Mouse (Mus musculus): Measurements from ENCODE around the gene Ggct. TPM values are rescaled to one million over a fixed set of nuclear protein-coding genes. Genes with fewer than 3 reads are reported as not detected.

Ggct gene
- polyA plus RNA-seq, 1 experiment from 2014 or later = 18.3 TPM

DNA sequence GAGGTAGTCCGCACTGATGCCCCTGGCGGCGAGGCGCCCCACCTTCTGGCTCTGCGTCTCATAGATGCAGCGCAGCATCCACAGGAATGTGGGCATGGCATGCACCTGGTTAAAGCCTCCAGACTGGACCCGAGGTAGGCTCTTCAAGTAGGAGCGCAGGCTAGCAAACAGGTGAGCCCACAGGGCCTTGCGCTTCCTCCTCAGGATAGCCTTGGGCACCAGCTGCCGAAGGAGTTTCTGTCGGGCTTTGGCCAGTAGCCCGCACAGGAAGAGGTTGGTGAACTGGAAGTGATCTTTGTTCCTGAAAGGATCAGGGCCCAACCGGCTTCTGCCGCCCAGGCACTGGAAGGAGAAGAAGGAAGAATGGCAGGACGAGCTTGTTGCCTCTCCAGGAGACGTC lies 49.5 kb downstream of the Ggct start:
- Histone ChIP-seq H3K27me3 (peaks cover 26% of the 10 kb centered on the region), H3K27ac (replicated peaks) (no peak overlapping the region), H3K4me3 (no peak overlapping the region), H3K36me3 (no peaks in the 10 kb centered on the region), H3K4me2 (no peak overlapping the region), H3K9ac (no peak overlapping the region), H3K9me3 (no peaks in the 10 kb centered on the region), H3K4me1 (replicated peaks) (peaks cover 17% of the 10 kb centered on the region; the same call in 1 of the 2 replicates)
- no peak for ATAC-seq (ENCODE audit: low read depth)
- 69% methylated on average over 16 of the region's 16 CpGs for WGBS

DNA sequence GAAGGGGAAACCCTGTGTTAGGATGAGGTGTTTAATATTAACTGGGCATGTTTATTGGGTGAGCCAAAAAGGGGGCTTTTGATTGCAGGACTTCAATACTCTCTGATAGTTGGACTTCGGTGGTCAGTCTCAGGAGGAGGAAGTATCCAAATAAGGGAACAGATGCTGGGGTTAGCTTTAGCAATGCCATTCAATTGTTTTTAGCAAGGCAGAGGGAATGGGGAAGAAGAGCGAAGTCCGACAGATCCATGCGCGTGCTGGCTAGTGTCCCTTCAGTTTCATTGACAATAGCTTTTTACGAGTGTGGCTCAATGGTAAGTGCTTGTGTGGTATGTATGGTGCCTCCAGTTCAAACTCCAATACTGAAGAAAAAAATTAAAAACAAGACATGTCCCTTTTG lies 51.6 kb downstream of the Ggct start:
- Histone ChIP-seq H3K27ac (replicated peaks) (no peak overlapping the region), H3K27me3 (peaks cover 26% of the 10 kb centered on the region), H3K9ac (no peak overlapping the region), H3K4me1 (replicated peaks) (peaks cover 17% of the 10 kb centered on the region; the same call in 1 of the 2 replicates), H3K36me3 (no peaks in the 10 kb centered on the region), H3K9me3 (no peaks in the 10 kb centered on the region), H3K4me3 (no peak overlapping the region), H3K4me2 (no peak overlapping the region)
- no peak for ATAC-seq (ENCODE audit: low read depth)
- WGBS = 94% methylated on average over 6 of the region's 6 CpGs

DNA sequence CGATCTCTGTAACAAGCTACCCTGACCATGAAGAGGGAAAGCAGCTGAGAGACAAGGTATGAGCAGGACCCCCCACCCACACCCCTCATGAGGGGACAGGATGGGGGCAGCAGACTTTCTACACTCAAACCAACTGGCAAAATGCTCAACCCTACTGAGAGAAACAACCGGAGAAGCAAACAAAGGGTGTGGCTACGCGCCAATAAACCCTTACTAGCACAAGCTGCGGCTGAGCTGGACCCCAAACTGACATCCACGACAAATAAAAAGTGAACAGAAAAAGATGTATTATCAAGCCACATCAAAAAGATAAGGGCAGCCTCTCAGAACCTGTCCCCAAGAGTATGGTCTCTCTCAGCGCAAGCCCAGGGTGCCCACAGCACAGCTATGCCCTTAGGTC lies 52.6 kb downstream of the Ggct start:
- Histone ChIP-seq H3K27me3 (peaks cover 26% of the 10 kb centered on the region), H3K4me2 (no peak overlapping the region), H3K27ac (replicated peaks) (no peak overlapping the region), H3K4me1 (replicated peaks) (peaks cover 17% of the 10 kb centered on the region; the same call in 1 of the 2 replicates), H3K9ac (no peak overlapping the region), H3K4me3 (no peak overlapping the region), H3K9me3 (no peaks in the 10 kb centered on the region), H3K36me3 (no peaks in the 10 kb centered on the region)
- no peak for ATAC-seq (ENCODE audit: low read depth)
- WGBS = 67% methylated on average over 7 of the region's 7 CpGs

DNA sequence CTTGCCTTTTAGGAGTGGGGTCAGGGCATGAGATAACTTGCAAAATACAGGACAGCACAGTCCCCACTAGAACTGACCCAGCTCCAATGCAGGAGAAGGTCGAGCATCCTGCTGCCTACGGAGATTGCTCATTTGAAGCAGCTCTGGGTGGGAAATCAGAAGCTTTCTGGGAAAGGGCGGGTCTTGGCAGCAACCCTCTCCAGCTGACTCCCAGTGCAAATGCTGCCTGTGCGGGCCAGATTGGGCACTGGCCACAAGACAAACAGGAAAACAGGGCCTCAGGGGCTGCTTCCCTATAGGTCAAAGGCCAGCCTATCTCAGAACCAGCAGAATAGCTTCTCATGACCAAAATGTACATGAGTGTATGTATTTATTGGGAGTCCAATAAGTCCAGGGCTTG lies 53.1 kb downstream of the Ggct start:
- no peak for ATAC-seq (ENCODE audit: low read depth)

DNA sequence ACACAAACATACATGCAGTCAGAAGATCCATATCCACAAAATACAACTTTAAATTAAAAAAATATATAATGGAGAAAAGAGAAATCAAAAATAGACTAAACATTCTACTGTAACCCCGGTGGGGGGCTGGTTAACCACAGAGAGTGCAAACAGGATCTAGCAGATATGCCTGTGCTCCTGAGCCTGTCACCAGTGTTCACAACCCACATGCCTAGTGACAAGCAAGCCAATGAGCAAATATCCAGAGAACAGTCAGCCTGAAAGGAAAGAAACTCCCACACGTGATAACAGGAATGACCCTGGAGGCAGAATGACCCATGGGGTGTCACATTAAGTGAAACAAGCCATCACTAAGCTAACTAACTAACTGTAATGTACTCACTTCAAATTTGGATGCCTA lies 56.3 kb downstream of the Ggct start:
- H3K9ac ChIP-seq = no peak overlapping the region
- no peak overlapping the region for H3K27ac ChIP-seq (replicated peaks)
- H3K36me3 ChIP-seq = no peaks in the 10 kb centered on the region
- no peak overlapping the region for H3K4me2 ChIP-seq
- peaks cover 10% of the 10 kb centered on the region; the same call in 1 of the 2 replicates for H3K4me1 ChIP-seq (replicated peaks)
- WGBS = 75% methylated on average over 2 of the region's 2 CpGs
- ATAC-seq (ENCODE audit: low read depth) = no peak
- no peaks in the 10 kb centered on the region for H3K9me3 ChIP-seq
- no peaks in the 10 kb centered on the region for H3K27me3 ChIP-seq
- H3K4me3 ChIP-seq = no peak overlapping the region

More for the DNA sequence above, 53.1 kb downstream of the Ggct start:
- Histone ChIP-seq H3K27me3 (peaks cover 21% of the 10 kb centered on the region), H3K36me3 (no peaks in the 10 kb centered on the region), H3K4me1 (replicated peaks) (peaks cover 17% of the 10 kb centered on the region; the same call in 1 of the 2 replicates), H3K9me3 (no peaks in the 10 kb centered on the region), H3K27ac (replicated peaks) (no peak overlapping the region), H3K4me3 (no peak overlapping the region), H3K4me2 (no peak overlapping the region), H3K9ac (no peak overlapping the region)
- 81% methylated on average over 4 of the region's 4 CpGs for WGBS

DNA sequence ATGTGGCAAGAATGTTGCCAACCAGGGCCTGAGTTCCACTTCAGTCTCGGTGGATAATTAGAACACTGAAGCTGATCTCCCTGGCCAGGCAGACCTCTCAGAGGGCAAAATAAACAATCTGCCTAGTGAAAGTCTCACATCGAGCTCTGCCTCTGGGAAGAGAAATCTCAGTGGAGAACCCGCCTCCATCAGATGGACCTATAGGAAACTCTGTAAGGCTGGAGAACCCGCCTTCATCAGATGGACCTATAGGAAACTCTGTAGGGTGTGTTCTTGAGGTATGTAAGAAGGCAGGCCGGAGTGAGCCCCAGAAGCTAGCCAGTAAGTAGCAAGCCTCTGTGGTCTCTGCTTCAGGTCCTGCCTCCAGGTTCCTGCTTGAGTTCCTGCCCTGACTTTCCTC lies 57.8 kb downstream of the Ggct start:
- Histone ChIP-seq H3K9ac (no peak overlapping the region), H3K27ac (replicated peaks) (no peak overlapping the region), H3K4me2 (no peak overlapping the region), H3K27me3 (no peaks in the 10 kb centered on the region), H3K4me3 (no peak overlapping the region), H3K36me3 (no peaks in the 10 kb centered on the region), H3K4me1 (replicated peaks) (peaks cover 1% of the 10 kb centered on the region; the same call in 1 of the 2 replicates), H3K9me3 (no peaks in the 10 kb centered on the region)
- no peak for ATAC-seq (ENCODE audit: low read depth)
- 87% methylated on average over 5 of the region's 5 CpGs for WGBS

DNA sequence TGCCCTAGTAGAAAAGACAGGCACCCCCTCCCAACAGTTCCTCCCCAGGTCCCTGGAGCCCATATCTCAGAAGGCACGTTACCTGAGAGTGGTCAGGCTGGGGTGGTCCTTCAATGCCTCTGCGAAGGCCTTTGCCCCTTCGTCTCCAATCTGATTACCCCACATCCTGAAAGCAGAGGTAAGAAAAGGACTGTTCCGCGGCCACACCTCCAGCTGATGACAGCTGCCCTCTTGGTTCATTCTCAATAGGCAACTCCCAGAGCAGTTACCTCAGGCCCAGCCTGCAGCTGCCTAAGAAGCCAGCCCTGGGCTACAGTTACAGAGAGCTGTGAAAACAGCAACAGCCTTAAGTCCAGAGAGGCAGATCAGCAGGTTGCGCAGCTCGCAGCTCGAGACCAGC lies 58.4 kb downstream of the Ggct start:
- H3K27me3 ChIP-seq = no peaks in the 10 kb centered on the region
- no peak for ATAC-seq (ENCODE audit: low read depth)
- H3K4me3 ChIP-seq = no peak overlapping the region
- H3K4me2 ChIP-seq = no peak overlapping the region
- H3K9ac ChIP-seq = no peak overlapping the region
- WGBS = 89% methylated on average over 8 of the region's 8 CpGs
- no peaks in the 10 kb centered on the region for H3K4me1 ChIP-seq (replicated peaks)
- no peaks in the 10 kb centered on the region for H3K9me3 ChIP-seq
- no peak overlapping the region for H3K27ac ChIP-seq (replicated peaks)
- no peaks in the 10 kb centered on the region for H3K36me3 ChIP-seq

DNA sequence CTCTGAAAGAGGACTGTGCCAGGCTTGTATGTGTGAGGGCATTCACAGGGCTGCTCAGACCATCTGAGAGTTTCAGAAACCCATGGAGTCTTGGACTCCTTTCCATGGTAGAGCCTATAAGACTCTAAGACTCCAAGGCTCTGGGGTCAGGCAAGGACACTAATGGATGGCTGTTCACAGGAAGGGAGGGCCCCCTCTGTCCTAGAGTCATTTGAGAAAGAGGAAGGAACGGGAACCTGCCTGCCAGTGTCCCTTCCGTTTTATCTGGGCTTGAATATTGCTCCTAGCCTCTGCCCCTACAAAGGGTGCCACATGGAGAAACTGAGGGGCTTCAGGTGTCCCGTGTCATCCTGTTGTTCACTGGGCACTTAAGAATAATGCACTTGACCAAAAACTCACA lies 58.9 kb downstream of the Ggct start:
- H3K4me3 ChIP-seq = no peak overlapping the region
- no peaks in the 10 kb centered on the region for H3K27me3 ChIP-seq
- no peaks in the 10 kb centered on the region for H3K9me3 ChIP-seq
- no peak for ATAC-seq (ENCODE audit: low read depth)
- H3K4me2 ChIP-seq = no peak overlapping the region
- H3K4me1 ChIP-seq (replicated peaks) = no peaks in the 10 kb centered on the region
- H3K36me3 ChIP-seq = no peaks in the 10 kb centered on the region
- H3K27ac ChIP-seq (replicated peaks) = no peak overlapping the region
- H3K9ac ChIP-seq = no peak overlapping the region
- 77% methylated on average over 3 of the region's 3 CpGs for WGBS

DNA sequence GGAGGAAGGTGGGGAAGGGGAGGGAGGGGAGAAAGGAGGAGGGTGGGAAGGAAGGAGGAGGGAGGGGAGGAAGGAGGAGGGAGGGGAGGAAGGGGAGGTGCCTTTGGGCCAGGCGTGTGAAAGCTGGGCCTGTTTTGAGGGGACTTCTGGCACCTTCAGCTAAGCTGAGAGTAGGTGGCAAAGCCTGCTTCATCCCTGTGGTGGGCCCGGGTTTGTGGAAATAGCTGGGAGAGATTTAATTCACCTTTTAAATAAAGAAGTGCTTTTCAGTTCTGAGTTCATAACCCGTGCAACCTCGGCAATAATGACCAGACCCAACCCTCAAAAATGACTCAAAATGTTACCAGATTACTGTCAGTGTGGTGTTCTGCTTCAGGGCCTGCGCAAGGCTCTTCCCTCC lies 59.5 kb downstream of the Ggct start:
- H3K36me3 ChIP-seq = no peaks in the 10 kb centered on the region
- 84% methylated on average over 5 of the region's 5 CpGs for WGBS
- H3K9me3 ChIP-seq = no peaks in the 10 kb centered on the region
- H3K27me3 ChIP-seq = no peaks in the 10 kb centered on the region
- H3K4me2 ChIP-seq = no peak overlapping the region
- ATAC-seq (ENCODE audit: low read depth) = no peak
- no peak overlapping the region for H3K9ac ChIP-seq
- no peaks in the 10 kb centered on the region for H3K4me1 ChIP-seq (replicated peaks)
- H3K27ac ChIP-seq (replicated peaks) = no peak overlapping the region
- H3K4me3 ChIP-seq = no peak overlapping the region

Other genes starting within 250 kb of the Ggct start
- gene Znrf2, start 176.0 kb downstream of the Ggct start, polyA plus RNA-seq (2015; fragmentation: Nextera tagmentation; extraction: Ambion mirVana) = 3.8 and 5.1 TPM in 2 replicates
- 2.7 and 3.6 TPM in 2 replicates for gene Nod1, start 20.3 kb downstream of the Ggct start, polyA plus RNA-seq (2015; fragmentation: Nextera tagmentation; extraction: Ambion mirVana)
- gene Gars, start 45.1 kb upstream of the Ggct start, polyA plus RNA-seq (2015; fragmentation: Nextera tagmentation; extraction: Ambion mirVana) = 195 and 209 TPM in 2 replicates
- gene Crhr2, start 140.1 kb upstream of the Ggct start, polyA plus RNA-seq (2015; fragmentation: Nextera tagmentation; extraction: Ambion mirVana) = 0.93 and 0.95 TPM in 2 replicates
- not detected in 2 replicates for gene Inmt, start 182.1 kb upstream of the Ggct start, polyA plus RNA-seq (2015; fragmentation: Nextera tagmentation; extraction: Ambion mirVana)
- 9.9 and 10.8 TPM in 2 replicates for gene Mindy4, start 210.4 kb upstream of the Ggct start, polyA plus RNA-seq (2015; fragmentation: Nextera tagmentation; extraction: Ambion mirVana)

Measured in neural tube, embryonic 13.5 days (tissue).